Mouse (Mus musculus): ENCODE data around the gene Shank2. TPM values are rescaled to one million over a fixed set of nuclear protein-coding genes. Genes with fewer than 3 reads are reported as not detected.

Shank2 gene
- polyA plus RNA-seq (2015; fragmentation: Nextera tagmentation; extraction: Ambion mirVana), result 0.39 and 0.59 TPM in 2 replicates

DNA sequence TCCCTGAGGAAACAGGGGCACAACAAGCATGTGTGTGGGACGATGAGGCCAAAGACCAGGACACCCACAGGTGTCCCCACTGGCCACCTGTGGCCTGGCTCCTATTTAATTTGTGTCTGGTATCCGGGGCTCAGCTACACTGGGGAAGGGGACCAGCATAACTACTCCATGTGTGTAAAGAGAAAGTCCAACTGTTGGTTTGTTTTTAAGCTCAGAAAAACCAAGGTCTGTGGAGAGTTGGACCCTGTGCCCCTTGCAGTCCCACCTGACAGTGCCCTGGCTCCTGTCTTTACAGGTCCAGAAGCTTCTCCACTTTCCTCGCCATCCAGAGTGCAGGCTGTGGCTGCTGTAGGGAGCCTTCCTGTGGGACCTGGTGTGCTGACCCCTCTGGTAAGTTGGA is at the start of gene Shank2:
TSS of gene Shank2 (plus strand) at position 301 of the 400 bp plus-strand sequence.
- 77% methylated on average over 3 of the region's 3 CpGs for WGBS
- Histone ChIP-seq H3K4me1 (no peaks in the 10 kb centered on the region), H3K9ac (no peak within 1 kb of the TSS), H3K4me2 (replicated peaks) (no peak within 1 kb of the TSS), H3K9me3 (0 out of 2 replicates have a peak, but pooled peaks cover 5% of the 10 kb centered on the region), H3K36me3 (no peaks in the 10 kb centered on the region), H3K4me3 (no peak within 1 kb of the TSS), H3K27ac (no peak within 1 kb of the TSS), H3K27me3 (peaks cover 2% of the 10 kb centered on the region; the same call in 1 of the 2 replicates)
- no peak for ATAC-seq (ENCODE audit: low FRiP score, low read depth)

DNA sequence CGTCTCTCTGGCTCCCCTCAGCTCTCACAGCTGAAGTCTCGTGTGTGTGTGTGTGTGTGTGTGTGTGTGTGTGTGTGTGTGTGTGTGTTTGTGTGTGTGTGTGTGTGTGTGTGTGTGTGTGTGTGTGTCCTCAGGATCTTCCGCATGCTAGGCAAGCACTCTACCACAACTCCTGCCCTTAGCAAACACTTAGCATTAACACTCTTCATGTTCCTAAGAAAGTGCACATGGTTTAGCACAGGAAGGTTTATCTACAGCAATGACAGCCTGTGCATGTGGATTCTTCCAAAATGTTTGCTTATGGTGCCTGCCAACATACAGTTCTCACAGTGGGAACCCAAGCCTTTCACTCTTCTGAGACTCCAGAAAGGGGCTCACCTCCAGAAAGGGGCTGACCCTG is 49.6 kb upstream of the Shank2 start:
- no peaks in the 10 kb centered on the region for H3K9me3 ChIP-seq
- ATAC-seq (ENCODE audit: low FRiP score, low read depth), result no peak
- H3K9ac ChIP-seq, result no peak overlapping the region
- H3K36me3 ChIP-seq, result no peaks in the 10 kb centered on the region
- H3K27me3 ChIP-seq, result no peaks in the 10 kb centered on the region
- WGBS, result 69% methylated on average over 3 of the region's 3 CpGs
- H3K4me2 ChIP-seq (replicated peaks), result no peak overlapping the region
- H3K27ac ChIP-seq, result no peak overlapping the region
- no peak overlapping the region for H3K4me3 ChIP-seq
- no peaks in the 10 kb centered on the region for H3K4me1 ChIP-seq

DNA sequence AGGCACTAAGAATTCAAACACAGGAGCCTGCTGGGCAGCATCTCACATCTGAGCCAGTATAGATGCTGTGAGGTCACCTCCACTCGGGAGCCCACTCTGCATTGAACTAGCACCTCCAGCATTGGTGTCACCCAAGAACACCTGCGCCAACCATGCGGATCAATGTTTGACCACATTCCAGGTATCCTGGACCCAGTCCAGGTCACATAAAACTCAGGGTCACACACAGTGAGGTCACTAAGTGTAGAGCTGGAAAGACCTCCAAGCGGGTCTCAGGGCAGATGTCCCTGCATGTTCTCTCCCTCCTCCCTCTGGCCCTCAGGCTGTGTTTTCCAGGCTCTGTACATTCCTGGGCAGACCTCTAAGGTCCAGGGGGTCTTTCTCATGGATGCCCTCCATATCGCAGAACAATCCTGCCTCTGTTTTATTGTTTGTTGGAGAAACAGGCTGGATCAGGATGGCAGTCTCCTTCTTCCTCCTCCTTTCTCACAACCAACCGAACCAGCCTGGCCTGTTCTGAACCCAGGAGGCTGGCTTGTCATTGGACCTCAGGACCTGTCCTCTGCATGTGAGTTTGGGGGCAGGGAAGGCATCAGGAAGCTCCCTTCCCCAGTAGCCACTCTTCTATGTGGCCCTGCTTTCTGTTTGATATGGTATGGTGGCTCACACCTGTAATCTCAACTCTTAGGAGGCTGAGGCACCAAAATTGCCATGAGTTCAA is 45.0 kb upstream of the Shank2 start:
- no peak overlapping the region for H3K27ac ChIP-seq
- H3K9me3 ChIP-seq, result no peaks in the 10 kb centered on the region; the same call in 1 of the 2 replicates
- H3K9ac ChIP-seq, result no peak overlapping the region
- no peaks in the 10 kb centered on the region for H3K27me3 ChIP-seq
- no peak overlapping the region for H3K4me3 ChIP-seq
- H3K4me1 ChIP-seq, result peaks cover 8% of the 10 kb centered on the region; the same call in 1 of the 2 replicates
- WGBS, result 74% methylated on average over 6 of the region's 6 CpGs
- no peaks in the 10 kb centered on the region for H3K36me3 ChIP-seq
- ATAC-seq (ENCODE audit: low FRiP score, low read depth), result no peak
- no peak overlapping the region for H3K4me2 ChIP-seq (replicated peaks)

DNA sequence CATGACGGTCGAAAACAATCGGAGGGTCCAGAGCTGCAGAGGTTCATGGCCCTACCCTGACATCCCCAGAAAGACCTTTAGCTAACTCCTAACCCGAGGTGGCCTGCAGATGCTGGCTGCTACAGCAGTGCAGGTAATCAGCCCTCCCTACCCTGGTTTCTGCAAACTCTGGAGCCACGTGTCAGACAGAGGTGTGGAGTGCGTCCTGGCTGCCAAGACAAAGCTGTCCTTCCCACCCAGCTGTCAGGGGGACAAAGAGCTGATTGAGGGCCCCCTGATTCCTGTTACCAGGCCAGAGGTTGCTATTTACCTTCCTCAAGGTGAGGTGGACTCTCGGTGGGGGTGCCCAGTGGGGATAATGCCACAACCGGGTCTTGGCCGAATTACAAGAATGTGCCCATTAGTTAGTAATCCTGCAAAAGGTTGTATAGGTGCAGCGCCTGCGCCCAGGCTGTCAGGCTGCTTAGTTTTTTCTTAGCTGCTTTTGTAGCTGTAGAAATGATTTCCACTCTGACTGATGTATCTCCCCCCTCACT is 43.6 kb upstream of the Shank2 start:
- Histone ChIP-seq H3K9ac (no peak overlapping the region), H3K36me3 (no peaks in the 10 kb centered on the region), H3K4me2 (replicated peaks) (no peak overlapping the region), H3K4me3 (no peak overlapping the region), H3K4me1 (peaks cover 8% of the 10 kb centered on the region; the same call in 1 of the 2 replicates), H3K27ac (no peak overlapping the region), H3K27me3 (no peaks in the 10 kb centered on the region), H3K9me3 (no peaks in the 10 kb centered on the region; the same call in 1 of the 2 replicates)
- no peak for ATAC-seq (ENCODE audit: low FRiP score, low read depth)
- whole genome bisulfite sequencing, result 56% methylated on average over 11 of the region's 11 CpGs

DNA sequence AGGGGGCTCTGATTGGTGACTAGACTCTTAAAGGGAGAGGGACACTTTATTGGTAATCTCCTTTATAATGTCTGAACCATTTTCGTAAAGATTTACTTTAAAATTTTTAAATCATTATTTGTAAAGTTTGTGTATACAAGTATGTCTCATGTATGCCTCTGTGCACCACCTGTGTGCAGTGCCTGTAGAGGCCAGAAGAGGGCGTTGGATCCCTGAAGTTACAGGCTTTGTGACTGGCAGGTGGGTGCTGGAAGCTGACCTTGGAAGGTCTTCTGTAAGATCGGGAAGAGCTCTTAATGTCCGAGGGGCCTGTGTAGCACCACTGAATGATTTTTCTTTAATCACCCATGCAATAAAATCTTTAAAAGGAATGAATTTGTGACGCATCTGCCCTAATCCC is 37.9 kb upstream of the Shank2 start:
- H3K4me3 ChIP-seq, result no peak overlapping the region
- ATAC-seq (ENCODE audit: low FRiP score, low read depth), result no peak
- WGBS, result 83% methylated on average over 5 of the region's 5 CpGs
- H3K27ac ChIP-seq, result no peak overlapping the region
- H3K36me3 ChIP-seq, result no peaks in the 10 kb centered on the region
- peaks cover 4% of the 10 kb centered on the region; the same call in 1 of the 2 replicates for H3K4me1 ChIP-seq
- H3K9me3 ChIP-seq, result no peaks in the 10 kb centered on the region; the same call in 1 of the 2 replicates
- no peak overlapping the region for H3K4me2 ChIP-seq (replicated peaks)
- H3K27me3 ChIP-seq, result no peaks in the 10 kb centered on the region
- no peak overlapping the region for H3K9ac ChIP-seq

DNA sequence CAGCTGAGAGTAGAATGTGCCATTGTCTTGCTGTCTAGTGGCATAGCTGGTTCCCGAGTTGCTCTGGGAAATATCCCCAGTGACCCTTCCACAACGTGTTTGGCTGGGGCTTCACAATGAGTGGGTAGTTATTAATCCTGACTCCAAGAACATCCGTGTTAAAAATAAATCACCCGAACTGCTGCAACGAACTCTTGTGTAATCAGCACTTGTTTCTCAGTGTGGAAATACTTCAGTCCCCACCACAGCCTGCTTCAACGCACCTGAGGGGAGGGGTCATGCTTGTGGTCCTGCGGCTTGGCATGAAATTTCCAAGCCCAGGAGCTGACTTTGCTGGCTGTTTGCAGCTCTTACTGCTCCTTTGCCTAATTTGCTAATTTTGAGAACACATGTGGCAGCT is 35.1 kb upstream of the Shank2 start:
- 73% methylated on average over 7 of the region's 7 CpGs for WGBS
- Histone ChIP-seq H3K4me1 (no peaks in the 10 kb centered on the region), H3K9me3 (no peaks in the 10 kb centered on the region), H3K27ac (no peak overlapping the region), H3K4me2 (replicated peaks) (no peak overlapping the region), H3K36me3 (no peaks in the 10 kb centered on the region), H3K9ac (no peak overlapping the region), H3K4me3 (no peak overlapping the region), H3K27me3 (0 out of 2 replicates have a peak, but pooled peaks cover 3% of the 10 kb centered on the region)
- no peak for ATAC-seq (ENCODE audit: low FRiP score, low read depth)

DNA sequence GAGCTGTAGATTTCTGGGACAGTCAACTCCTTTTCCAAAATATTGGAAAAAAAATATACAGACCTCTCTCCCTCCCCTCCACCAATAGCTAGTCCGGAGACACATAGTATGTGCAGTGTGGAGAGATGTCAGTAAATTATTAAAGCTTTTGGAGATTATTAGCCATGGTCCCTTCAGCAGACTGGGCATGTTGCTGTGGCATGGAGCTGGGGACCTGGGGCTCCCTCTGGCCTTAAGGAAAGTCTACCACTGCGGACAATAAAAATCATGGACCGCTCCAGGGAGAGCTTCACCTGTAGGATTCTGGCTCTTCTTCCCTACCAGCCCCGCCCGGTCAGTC is 24.3 kb upstream of the Shank2 start:
- no peak overlapping the region for H3K9ac ChIP-seq
- 13% methylated on average over 5 of the region's 5 CpGs for WGBS
- no peak for ATAC-seq (ENCODE audit: low FRiP score, low read depth)
- H3K4me3 ChIP-seq, result peak overlapping the region; percentile 50
- H3K27ac ChIP-seq, result no peak overlapping the region
- H3K27me3 ChIP-seq, result peaks cover 87% of the 10 kb centered on the region
- H3K4me1 ChIP-seq, result peaks cover 19% of the 10 kb centered on the region
- peak overlapping the region; percentile 95 for H3K4me2 ChIP-seq (replicated peaks)
- no peaks in the 10 kb centered on the region for H3K36me3 ChIP-seq
- H3K9me3 ChIP-seq, result no peaks in the 10 kb centered on the region

DNA sequence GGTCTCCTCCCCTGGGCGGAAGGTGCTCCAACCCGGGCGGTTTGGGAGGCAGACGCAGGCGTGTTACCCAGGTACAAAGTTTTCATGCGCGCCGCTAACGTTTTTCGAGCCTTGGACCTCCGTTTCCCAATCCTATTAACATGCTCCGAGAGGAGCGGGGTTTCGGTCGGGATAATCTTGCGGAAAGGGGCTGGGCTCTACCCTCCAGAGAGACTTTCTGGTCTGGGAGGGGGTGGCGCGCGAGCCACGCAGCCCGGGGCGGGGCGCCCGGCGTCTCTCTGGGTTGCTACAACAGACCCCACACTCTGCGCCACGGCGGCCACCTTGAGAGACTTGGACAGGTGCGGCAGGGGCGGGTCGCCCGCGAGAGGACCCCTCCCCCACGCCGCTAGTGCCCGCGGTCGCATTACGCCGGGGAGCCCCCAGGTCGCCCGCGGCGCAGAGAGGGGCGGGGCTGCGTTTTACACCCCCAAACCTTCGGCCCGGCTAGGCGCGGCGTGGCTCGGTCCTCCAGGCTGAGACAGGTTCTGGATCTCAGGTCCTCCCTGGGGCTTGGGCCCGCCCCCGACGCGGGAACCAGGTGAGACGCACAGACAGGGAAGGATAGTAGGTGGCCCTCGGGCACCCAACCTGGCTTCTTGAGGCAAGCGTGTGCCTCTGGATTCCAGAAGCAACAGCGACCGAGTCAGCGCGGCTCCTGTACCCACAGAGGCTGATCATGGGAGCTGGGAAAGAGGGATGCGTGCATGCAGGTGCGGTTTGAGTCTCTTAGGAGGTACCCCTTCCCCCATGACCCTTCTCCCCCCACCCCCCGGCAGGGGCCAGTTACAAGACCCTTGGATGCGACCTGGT is 23.7 kb upstream of the Shank2 start:
- H3K4me2 ChIP-seq (replicated peaks), result peak overlapping the region; percentile 95
- no peaks in the 10 kb centered on the region for H3K9me3 ChIP-seq
- WGBS, result 1% methylated on average over 67 of the region's 67 CpGs
- peaks cover 93% of the 10 kb centered on the region for H3K27me3 ChIP-seq
- peak overlapping the region; percentile 50 for H3K4me3 ChIP-seq
- peak overlapping the region; percentile 48 for H3K9ac ChIP-seq
- peak; percentile 38; the same call in 1 of the 2 replicates for ATAC-seq (ENCODE audit: low FRiP score, low read depth)
- no peaks in the 10 kb centered on the region for H3K36me3 ChIP-seq
- no peak overlapping the region for H3K27ac ChIP-seq
- H3K4me1 ChIP-seq, result peaks cover 19% of the 10 kb centered on the region

DNA sequence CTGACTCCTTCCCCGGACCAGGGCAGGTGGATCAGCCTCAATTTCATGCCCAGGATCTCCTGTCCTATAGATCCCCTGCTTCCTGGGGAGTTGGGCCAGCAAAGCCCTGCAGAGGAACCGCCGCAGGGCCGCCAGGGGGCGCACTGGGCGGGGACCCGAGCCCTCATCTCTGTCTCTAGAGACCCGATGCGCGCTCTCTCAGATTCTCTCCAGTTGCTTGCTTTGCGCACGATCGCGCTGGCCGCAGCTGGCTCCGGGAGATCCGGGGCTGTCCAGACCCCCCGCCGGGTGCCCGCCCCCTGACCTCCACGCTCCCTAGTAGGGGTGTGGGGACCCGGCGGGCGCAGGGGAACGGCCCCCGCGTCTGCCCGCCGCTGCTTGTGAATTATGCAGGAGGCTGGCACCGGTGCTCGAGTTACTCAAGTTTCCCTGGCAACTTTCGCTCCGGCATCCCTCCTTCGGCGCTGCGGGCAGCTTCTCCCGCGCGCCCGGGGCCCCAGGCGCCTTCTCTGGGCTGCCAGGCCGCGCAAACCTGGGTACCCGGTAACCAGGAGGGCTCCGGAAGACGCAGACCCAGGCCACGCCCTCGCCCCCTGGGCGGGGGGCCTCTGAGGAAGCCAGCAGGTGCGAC is 22.9 kb upstream of the Shank2 start:
- Histone ChIP-seq H3K9ac (peak overlapping the region; percentile 48; the same call in 1 of the 2 replicates), H3K27ac (no peak overlapping the region), H3K4me2 (replicated peaks) (peak overlapping the region; percentile 95), H3K4me1 (peaks cover 19% of the 10 kb centered on the region), H3K4me3 (peak overlapping the region; percentile 50), H3K36me3 (no peaks in the 10 kb centered on the region), H3K9me3 (no peaks in the 10 kb centered on the region), H3K27me3 (peaks cover 96% of the 10 kb centered on the region)
- under 1% methylated on average over 50 of the region's 50 CpGs for WGBS
- peak; percentile 64 for ATAC-seq (ENCODE audit: low FRiP score, low read depth)

DNA sequence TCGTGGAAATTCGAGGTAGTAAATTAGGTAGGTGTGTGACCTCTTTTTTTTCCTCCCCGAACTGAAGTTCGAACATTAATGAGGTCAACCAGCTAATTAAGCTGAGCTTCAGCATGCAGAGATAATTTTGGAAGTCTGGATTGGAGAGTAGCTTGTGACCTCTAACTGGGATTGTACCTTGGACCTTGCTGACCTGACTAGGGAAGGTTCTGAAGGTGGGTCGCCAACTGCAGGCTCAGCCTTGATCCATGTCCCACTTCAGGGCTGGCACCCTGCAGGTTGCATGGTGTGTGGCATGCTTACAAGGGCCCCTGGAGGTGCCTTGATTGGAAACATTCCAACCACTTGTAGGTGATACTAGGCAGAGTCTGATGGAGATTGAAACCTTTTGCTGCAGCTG is 21.7 kb upstream of the Shank2 start:
- Histone ChIP-seq H3K27ac (no peak overlapping the region), H3K36me3 (no peaks in the 10 kb centered on the region), H3K4me1 (peaks cover 19% of the 10 kb centered on the region), H3K27me3 (peaks cover 84% of the 10 kb centered on the region), H3K4me3 (no peak overlapping the region), H3K9me3 (no peaks in the 10 kb centered on the region), H3K9ac (no peak overlapping the region), H3K4me2 (replicated peaks) (no peak overlapping the region)
- ATAC-seq (ENCODE audit: low FRiP score, low read depth), result no peak
- WGBS, result 26% methylated on average over 5 of the region's 5 CpGs

DNA sequence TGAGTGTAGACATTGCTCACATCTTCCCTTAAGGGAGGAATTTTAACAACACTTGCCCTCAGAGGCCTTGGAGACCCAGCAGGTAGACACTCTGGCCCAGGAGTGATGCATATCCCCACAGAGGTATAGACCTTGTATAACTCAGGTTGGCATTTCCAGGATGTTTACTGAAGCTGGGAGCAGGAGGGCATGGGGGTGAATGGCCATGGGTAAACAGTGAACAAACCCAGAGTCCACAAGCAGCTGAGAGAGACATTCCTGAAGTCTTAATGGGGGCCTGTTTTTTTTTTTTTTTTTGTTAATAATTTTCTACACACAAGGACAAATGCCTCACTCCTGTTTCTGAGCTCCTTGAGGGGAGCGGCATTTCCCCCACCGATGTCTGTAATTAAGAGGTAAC is 15.4 kb upstream of the Shank2 start:
- ATAC-seq (ENCODE audit: low FRiP score, low read depth), result no peak
- Histone ChIP-seq H3K4me2 (replicated peaks) (no peak overlapping the region), H3K36me3 (no peaks in the 10 kb centered on the region), H3K27ac (no peak overlapping the region), H3K4me1 (no peaks in the 10 kb centered on the region), H3K4me3 (no peak overlapping the region), H3K9me3 (no peaks in the 10 kb centered on the region), H3K9ac (no peak overlapping the region), H3K27me3 (peaks cover 21% of the 10 kb centered on the region)
- WGBS, result 87% methylated on average over 2 of the region's 2 CpGs

DNA sequence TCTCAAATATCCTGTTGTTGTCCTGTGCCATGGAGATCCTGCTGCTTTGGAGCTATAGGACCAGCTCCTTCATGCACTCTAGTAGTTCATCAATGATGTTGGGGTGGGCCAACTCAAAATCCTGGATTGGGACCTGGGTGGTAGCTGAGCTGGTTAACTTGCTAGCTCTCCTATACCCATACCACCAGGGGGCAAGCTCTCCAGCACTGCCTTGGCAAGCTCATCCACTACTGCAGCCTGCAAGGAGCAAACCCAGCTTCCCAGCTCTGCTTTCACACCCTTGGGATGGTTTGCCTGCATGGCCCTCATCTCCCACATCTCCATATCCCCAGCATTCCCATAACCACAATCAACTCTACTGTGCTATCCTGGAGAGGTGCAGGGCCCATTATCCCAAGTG is 10.6 kb upstream of the Shank2 start:
- no peaks in the 10 kb centered on the region for H3K9me3 ChIP-seq
- H3K36me3 ChIP-seq, result no peaks in the 10 kb centered on the region
- no peak for ATAC-seq (ENCODE audit: low FRiP score, low read depth)
- H3K27ac ChIP-seq, result no peak overlapping the region
- no peak overlapping the region for H3K4me3 ChIP-seq
- no peak overlapping the region for H3K9ac ChIP-seq
- no peaks in the 10 kb centered on the region for H3K4me1 ChIP-seq
- no peak overlapping the region for H3K4me2 ChIP-seq (replicated peaks)
- no peaks in the 10 kb centered on the region for H3K27me3 ChIP-seq
